Mouse (Mus musculus) midbrain, embryonic 10.5 days (tissue): ENCODE results near the gene Rpl29. TPM values are rescaled to one million over a fixed set of nuclear protein-coding genes. Genes with fewer than 3 reads are reported as not detected.

Source experiments
- polyA plus RNA-seq: library from polyadenylated mRNA; unstranded; fragments of >200 nt; fragmentation: Nextera tagmentation; extraction: Ambion mirVana; gene quantifications from 2 replicates; pipeline ENCODE4 v1.2.1, GENCODE M21; 2016

Rpl29 gene
- polyA plus RNA-seq, 1 experiment from 2014 or later = 1,015 TPM

Other genes with a start within 250 kb of the Rpl29 start
- gene Ppm1m, start 229.7 kb upstream of the Rpl29 start, polyA plus RNA-seq = 46.2 and 52.1 TPM in 2 replicates
- 69.7 and 74.8 TPM in 2 replicates for gene Twf2, start 226.3 kb upstream of the Rpl29 start, polyA plus RNA-seq
- gene Tlr9, start 206.9 kb upstream of the Rpl29 start, polyA plus RNA-seq = 0.05 TPM in 1 of 2 replicates, not detected in the other
- 71.1 and 82.7 TPM in 2 replicates for gene Alas1, start 180.8 kb upstream of the Rpl29 start, polyA plus RNA-seq
- gene Poc1a, start 148.4 kb upstream of the Rpl29 start, polyA plus RNA-seq = 38.1 and 46.6 TPM in 2 replicates
- gene Dusp7, start 60.8 kb upstream of the Rpl29 start, polyA plus RNA-seq = 11.4 and 14.1 TPM in 2 replicates
- gene Acy1, start 8.9 kb downstream of the Rpl29 start, polyA plus RNA-seq = 39.3 and 42.6 TPM in 2 replicates
- gene Abhd14b, start 18.0 kb downstream of the Rpl29 start, polyA plus RNA-seq = 5.2 TPM in 2 replicates
- 37.7 TPM in 2 replicates for gene Abhd14a, start 18.2 kb downstream of the Rpl29 start, polyA plus RNA-seq
- gene Pcbp4, start 23.8 kb downstream of the Rpl29 start, polyA plus RNA-seq = 385 and 386 TPM in 2 replicates
- gene Gpr62, start 36.5 kb downstream of the Rpl29 start, polyA plus RNA-seq = 0.11 and 0.15 TPM in 2 replicates
- gene Rrp9, start 46.5 kb downstream of the Rpl29 start, polyA plus RNA-seq = 69.9 and 74.9 TPM in 2 replicates
- 1.9 and 2.7 TPM in 2 replicates for gene Parp3, start 47.5 kb downstream of the Rpl29 start, polyA plus RNA-seq
- not detected in 2 replicates for gene Iqcf1, start 70.5 kb downstream of the Rpl29 start, polyA plus RNA-seq
- 0.27 TPM in 1 of 2 replicates, not detected in the other for gene Iqcf5, start 85.1 kb downstream of the Rpl29 start, polyA plus RNA-seq
- gene Iqcf3, start 132.2 kb downstream of the Rpl29 start, polyA plus RNA-seq = not detected in 2 replicates
- gene Iqcf4, start 141.5 kb downstream of the Rpl29 start, polyA plus RNA-seq = not detected in 2 replicates
- not detected in 2 replicates for gene Iqcf6, start 197.1 kb downstream of the Rpl29 start, polyA plus RNA-seq
- gene Grm2, start 226.6 kb downstream of the Rpl29 start, polyA plus RNA-seq = 11.8 and 18.9 TPM in 2 replicates